ENCODE assay signal across 15 mouse cellular contexts in genomic region chr8:71579476-71579875, GRCm38 (mm10). TPM values are rescaled to one million over a fixed set of nuclear protein-coding genes. Genes with fewer than 3 reads are reported as not detected.
DNase-seq lines count a peak whose midpoint lies in the region; ATAC-seq and TF ChIP-seq lines count a peak whose summit lies in the region.
"Had no signal": no experiment of that assay in that cellular context is flagged by ENCODE, and none has a peak within 500 bp of the region (broad histone marks: within the 10 kb centered on the region; RNA-seq: fewer than 3 reads in every experiment).

No protein-coding gene starts in this region.

- no peak overlapping the region for H3K4me3 ChIP-seq in heart, embryonic 12.5 days
- peak overlapping the region; percentile 13; the same call in 1 of the 2 replicates for H3K4me3 ChIP-seq in gastrocnemius, adult 2 months

- intact Hi-C loops in gastrocnemius, adult 2 months (cut with DNase I): no loop called here

- 85% methylated on average over 14 of the region's 14 CpGs for WGBS in heart, embryonic 12.5 days

- TF ChIP-seq CTCF in gastrocnemius, adult 2 months (IDR thresholded peaks at IDR 0.05): no peak

- H3K27me3 ChIP-seq in heart, embryonic 12.5 days (replicated peaks): peaks cover 24% of the 10 kb centered on the region

- H3K27ac ChIP-seq in heart, embryonic 12.5 days (ENCODE audit: poor library complexity, severe bottlenecking): no peak overlapping the region
- H3K27ac ChIP-seq in gastrocnemius, adult 2 months: peak overlapping the region; percentile 73

- DNase-seq in heart, adult 18-20 months: peak; percentile 75 to 83
- peak; percentile 64 for DNase-seq in ovary, adult 18-20 months (ENCODE audit: low spot score)
- no peak for DNase-seq in ovary, postnatal 14 days (ENCODE audit: low spot score)
- peak; percentile 90 for DNase-seq in gastrocnemius, adult 2 months
- no peak for DNase-seq in MN1 (ENCODE audit: low spot score)
- DNase-seq in kidney, postnatal 25 days: no peak
- DNase-seq: cerebellum, postnatal 36 days; kidney, adult 18-20 months; lung, postnatal 4 days had no signal

- H3K9me3 ChIP-seq in heart, embryonic 12.5 days (replicated peaks): no peaks in the 10 kb centered on the region
- H3K9me3 ChIP-seq: G1E had no signal

- no peak for ATAC-seq in heart, embryonic 12.5 days (ENCODE audit: insufficient number of reproducible peaks, low FRiP score)

- no peak overlapping the region for H3K9ac ChIP-seq in heart, embryonic 12.5 days

- no peaks in the 10 kb centered on the region for H3K4me1 ChIP-seq in heart, embryonic 12.5 days (replicated peaks)

- H3K36me3 ChIP-seq in heart, embryonic 12.5 days: peaks cover 11% of the 10 kb centered on the region
- H3K36me3 ChIP-seq: G1E had no signal

- no peak overlapping the region for H3K4me2 ChIP-seq in heart, embryonic 12.5 days

RNA-seq across cellular contexts. Expression of gene Slc27a1, which starts 10.8 kb away (rescaled TPM):
- total RNA-seq in heart, adult 18-20 months (2021): 100 to 1,000 TPM; 162 to 202 TPM
- polyA plus RNA-seq in heart, embryonic 12.5 days (2016; fragmentation: Nextera tagmentation; extraction: Ambion mirVana): 21.2 and 22.6 TPM in 2 replicates
- 100 to 1,000 TPM in 1 of 2 experiments, 10 to 100 TPM in 1; 57.2 to 116 TPM for total RNA-seq in gastrocnemius, adult 2 months (2021)
- polyA plus RNA-seq: G1E had no signal

RNA-seq across cellular contexts. Expression of gene Pgls, which starts 12.5 kb away (rescaled TPM):
- 10 to 100 TPM; 66.5 to 72.2 TPM for total RNA-seq in heart, adult 18-20 months (2021)
- 178 and 179 TPM in 2 replicates for polyA plus RNA-seq in heart, embryonic 12.5 days (2016; fragmentation: Nextera tagmentation; extraction: Ambion mirVana)
- total RNA-seq in gastrocnemius, adult 2 months (2021): 10 to 100 TPM; 19.3 to 28.6 TPM

RNA-seq across cellular contexts. Expression of gene Nxnl1, which starts 13.1 kb away (rescaled TPM):
- total RNA-seq in heart, adult 18-20 months (2021): under 1 TPM; 0.15 TPM
- not detected in 2 replicates for polyA plus RNA-seq in heart, embryonic 12.5 days (2016; fragmentation: Nextera tagmentation; extraction: Ambion mirVana)
- not detected for total RNA-seq in gastrocnemius, adult 2 months (2021)
- total RNA-seq: G1E; liver, adult 2 months had no signal
- polyA plus RNA-seq: G1E; liver, adult 2 months; neural tube, embryonic 11.5 days; small intestine, adult 2 months had no signal

RNA-seq across cellular contexts. Expression of gene Fam129c, which starts 18.0 kb away (rescaled TPM):
- total RNA-seq in heart, adult 18-20 months (2021): 1 to 10 TPM in 1 of 2 experiments, under 1 TPM in 1; 0.99 to 1.0 TPM
- 2.2 and 2.4 TPM in 2 replicates for polyA plus RNA-seq in heart, embryonic 12.5 days (2016; fragmentation: Nextera tagmentation; extraction: Ambion mirVana)
- total RNA-seq in gastrocnemius, adult 2 months (2021): 1 to 10 TPM in 1 of 2 experiments, under 1 TPM in 1; 0.79 to 1.4 TPM

RNA-seq across cellular contexts. Expression of gene Tmem221, which starts 20.8 kb away (rescaled TPM):
- under 1 TPM; 0.42 to 0.51 TPM for total RNA-seq in heart, adult 18-20 months (2021)
- polyA plus RNA-seq in heart, embryonic 12.5 days (2016; fragmentation: Nextera tagmentation; extraction: Ambion mirVana): 0.28 and 0.58 TPM in 2 replicates
- total RNA-seq in gastrocnemius, adult 2 months (2021): not detected
- total RNA-seq: G1E; granulocyte monocyte progenitor cell, adult 5-6 weeks had no signal
- polyA plus RNA-seq: G1E; neural tube, embryonic 11.5 days had no signal

Comparison
In these comparisons a context has a peak if more than half of its experiments do, and no peak if none do; other contexts are left out.
1. DNase-seq: peak in heart, adult 18-20 months (2 of 2), ovary, adult 18-20 months (single experiment) and gastrocnemius, adult 2 months (single experiment); none in ovary, postnatal 14 days (single experiment), MN1 (single experiment) and kidney, postnatal 25 days (0 of 2).